Mouse (Mus musculus) ZHBTc4 (cell line): ENCODE data around the gene Zfp106.
A peak's percentile ranks its signal among the peaks of the same experiment; 100 is the strongest.

Experiments
- DNase-seq: peaks from one replicate; pipeline ENCODE4 v3.0.0-alpha.2; 2011; ENCODE audit warnings: low read depth, low spot score

Zfp106 gene

DNA sequence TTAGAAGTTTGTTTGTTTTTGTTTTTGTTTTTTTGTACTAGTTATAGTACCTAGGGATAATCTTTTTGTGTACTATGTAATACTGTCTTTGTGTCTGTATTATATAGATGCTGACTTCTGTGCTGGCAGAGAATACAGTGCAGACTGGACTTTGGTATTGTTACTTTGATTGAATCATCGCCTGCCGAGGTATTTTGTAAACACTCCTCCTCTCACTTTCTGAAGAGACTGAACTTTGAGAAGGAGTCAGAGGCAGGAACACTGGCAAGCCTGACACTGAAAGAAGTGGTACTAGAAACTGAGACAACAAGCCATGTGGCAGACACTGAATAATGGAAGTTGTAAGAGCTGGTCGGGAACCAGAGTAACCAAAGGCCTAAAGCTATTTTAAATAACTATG, 6.8 kb downstream of the Zfp106 start:
- no peak for DNase-seq

DNA sequence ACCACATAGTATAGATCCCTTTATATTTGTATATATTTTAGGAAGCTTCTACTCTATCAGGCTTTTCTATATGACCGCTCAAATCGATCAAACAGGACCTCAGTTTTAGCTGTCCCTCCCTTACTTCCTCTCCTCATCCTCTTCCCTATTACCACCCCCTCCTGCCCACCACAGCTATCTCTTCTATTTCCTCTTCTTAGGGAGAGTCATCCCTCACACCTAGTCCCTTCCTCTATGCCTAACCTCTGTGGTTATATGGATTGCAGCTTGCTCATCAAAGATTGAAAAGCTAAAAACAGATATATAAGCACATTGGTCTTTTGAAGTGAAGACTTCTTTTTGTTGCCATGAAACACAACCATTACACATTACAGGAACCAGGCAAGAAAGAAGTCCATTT, 18.9 kb downstream of the Zfp106 start:
- no peak for DNase-seq

DNA sequence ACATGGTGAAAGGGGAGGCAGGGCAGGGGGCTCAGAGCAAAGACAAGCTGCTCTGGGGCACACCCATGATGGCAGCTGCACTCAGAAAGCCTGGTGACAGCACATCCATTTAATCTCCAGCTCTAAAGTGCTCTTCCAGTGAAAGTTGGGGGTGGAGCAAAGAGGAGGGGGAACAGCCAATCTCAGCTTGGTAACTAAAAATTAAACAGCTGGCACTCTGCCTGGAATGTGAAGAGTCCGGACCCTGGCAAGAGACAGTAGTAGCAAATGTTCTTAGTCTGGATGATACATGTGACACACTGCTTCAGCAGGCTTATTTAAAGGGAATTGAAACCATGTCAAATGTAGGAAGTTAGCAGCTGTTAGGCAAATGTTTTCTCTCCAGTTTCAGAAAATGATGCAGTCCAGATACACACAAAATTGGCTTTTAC, 23.9 kb downstream of the Zfp106 start:
- no peak for DNase-seq

DNA sequence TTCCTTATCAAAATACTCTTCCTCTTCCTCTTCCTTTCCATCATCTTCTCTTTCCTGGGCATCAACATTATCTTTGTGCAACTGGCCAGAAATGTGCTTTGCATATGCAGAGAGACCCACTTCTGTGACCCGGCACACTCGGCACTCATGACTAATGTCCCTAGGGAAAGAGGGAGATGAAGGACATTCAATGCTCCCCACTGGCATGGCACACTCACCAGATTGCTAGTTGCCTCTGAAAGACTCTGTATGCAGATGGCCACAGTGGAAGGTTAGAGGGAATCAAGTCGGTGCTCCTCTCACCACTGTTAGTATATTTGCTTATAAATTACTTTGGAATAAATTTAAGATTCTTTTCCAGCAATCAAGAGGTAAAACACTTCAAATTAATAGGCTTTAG, 24.3 kb downstream of the Zfp106 start:
- DNase-seq = no peak

DNA sequence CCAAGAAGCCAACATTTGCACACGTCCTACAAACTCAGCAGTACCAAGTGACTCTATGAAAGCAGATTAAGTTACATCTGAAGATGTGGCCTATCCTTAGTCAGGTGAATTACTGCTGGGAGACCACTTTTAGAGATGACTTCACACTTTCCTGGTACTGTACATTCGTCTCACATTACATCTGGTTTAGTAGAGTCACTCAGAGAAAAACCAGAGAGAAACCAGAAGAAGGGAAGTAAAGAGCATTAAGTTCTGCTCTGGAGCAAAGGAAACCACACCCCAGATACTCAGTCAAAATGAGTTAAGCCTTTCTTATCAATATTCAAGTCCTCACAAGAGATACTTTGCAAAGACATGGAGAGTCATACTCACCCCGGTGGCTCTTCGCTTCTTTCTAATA, 32.4 kb downstream of the Zfp106 start:
- DNase-seq = no peak

DNA sequence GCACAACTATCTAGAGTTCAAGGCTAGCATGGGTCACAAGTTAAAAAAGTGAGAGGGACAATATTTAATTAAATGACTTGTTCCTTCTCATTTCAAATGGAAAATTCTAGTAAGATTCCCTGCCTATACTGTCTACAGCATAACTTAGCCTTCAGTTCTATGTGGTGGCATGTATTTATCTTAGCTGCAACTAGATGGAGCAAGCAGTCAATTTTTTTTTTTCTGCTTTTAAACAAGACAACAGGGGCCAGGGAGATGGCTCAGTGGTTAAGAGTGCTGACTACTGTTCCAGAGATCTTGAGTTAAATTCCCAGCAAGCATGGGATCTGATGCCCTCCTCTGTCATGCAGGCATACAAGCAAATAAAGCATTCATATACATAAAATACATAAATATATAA, 34.1 kb downstream of the Zfp106 start:
- no peak for DNase-seq

DNA sequence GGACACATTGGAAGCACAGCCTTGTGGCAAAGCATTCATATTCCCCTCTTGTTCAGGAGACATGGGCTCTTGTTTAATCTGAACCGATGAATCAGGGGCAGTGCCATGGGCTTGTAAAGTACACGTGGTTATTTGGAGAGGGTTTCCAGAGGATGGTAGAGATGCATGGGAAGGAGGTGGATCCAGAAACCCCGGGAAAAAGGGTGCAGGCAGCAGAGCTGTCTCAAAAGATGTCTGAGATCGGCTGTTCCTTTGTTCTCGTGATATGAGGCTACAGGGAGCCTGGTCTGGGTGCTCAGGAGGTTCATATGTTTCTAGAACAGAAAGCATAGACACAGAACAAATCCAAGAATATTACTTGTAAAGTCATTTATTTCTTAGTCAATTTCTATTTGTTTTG, 36.9 kb downstream of the Zfp106 start:
- DNase-seq = no peak

DNA sequence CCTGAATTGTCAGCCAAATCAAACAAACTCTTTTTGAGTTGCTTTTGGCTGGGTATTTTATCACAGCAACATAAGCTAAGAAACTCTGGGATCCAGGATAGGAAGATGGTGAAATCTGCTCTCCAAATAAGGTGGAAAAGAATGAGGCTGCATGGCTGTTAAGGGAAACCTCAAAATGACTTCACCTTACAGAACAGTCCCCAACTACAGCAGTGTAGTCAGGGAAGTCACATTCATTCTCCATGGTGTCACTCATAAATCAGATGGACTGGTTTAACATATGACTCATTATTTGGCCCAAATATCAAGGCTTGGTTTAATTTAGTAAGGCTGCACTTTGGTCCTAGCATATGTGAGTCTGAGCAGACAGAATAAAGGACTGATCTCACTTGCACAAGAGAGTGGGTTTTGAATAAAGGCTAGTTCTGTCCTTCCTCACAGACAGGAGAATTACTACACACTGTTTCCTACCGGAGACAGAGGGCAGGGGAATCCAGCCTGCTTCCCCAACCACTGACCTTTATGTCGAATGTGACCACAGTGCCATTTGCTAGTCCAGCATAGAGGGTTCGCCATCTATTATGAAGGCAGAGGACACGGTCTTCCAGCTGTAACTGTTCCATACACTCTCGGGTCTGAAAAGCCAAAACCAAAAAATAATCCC, 45.0 kb downstream of the Zfp106 start:
- DNase-seq = no peak

DNA sequence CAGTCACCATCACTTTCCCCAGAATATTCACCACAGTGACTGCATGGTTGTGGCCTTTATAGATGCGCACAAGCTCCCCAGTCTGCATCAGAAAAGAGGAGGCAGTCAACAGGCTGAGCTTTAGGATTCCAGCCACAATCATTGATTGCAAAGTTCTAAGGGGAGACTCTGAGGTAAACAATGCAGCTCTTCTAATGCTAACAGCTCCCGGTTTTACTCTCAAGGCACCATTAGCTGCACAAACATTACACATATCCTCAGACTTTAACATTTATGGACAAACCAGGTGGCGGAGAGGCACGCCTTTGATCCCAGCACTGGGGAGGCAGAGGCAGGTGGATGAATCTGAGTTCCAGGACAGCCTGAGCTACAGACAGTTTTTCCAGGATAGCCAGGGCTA, 49.5 kb downstream of the Zfp106 start:
- peak; percentile 82 for DNase-seq

DNA sequence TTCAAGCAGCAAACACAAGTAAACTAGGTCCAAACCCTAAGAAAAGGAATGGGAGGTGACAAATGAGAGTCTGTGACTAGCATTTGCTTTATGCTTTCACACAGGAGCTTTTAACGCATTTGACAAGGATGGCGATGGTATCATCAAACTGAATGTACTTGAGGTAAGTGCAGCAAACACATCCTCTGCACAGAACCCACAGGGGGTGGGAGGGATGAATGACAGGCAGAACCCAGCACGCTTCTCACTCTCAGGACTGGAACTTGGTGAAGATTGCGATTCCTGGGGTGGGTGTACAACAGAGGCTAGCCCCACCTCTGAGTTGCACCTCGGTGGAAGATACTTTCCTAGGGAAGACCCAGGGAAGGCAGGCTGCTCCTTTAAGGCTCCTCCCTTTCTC, 59.7 kb downstream of the Zfp106 start:
- DNase-seq = peak; percentile 44

DNA sequence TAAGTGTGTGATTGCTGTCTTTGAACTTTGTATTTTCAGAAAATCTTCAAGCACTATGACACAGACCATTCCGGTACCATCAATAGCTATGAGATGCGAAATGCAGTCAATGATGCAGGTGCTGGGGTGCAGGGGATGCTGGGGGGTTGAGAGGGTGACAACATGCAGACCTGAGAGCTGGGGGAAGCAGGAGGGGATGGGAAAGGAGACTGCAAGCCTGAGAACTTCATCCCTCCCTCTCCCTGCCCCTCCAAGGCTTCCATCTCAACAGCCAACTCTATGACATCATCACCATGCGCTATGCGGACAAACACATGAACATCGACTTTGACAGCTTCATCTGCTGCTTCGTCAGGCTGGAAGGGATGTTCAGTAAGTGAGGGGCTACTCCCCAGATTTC, 60.5 kb downstream of the Zfp106 start:
- DNase-seq = no peak

DNA sequence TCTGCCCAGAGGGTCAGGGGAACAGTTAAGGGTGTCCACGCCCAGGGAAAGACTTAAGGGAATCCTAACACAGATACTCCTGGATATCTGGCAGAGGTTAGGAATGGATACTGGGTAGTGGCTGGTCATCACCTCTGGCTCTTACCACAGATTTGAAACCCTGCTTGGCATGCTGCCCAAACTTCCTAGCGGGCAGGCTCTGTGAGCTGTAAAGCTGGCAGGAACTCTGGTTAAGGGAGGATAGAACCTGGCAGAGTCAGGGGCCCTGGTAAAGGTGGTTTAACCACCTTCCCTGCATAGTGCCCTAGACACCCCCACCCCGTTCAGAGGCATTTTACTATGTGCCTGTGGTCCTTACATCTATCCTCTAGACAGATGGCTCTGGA, 61.0 kb downstream of the Zfp106 start:
- DNase-seq = no peak

DNA sequence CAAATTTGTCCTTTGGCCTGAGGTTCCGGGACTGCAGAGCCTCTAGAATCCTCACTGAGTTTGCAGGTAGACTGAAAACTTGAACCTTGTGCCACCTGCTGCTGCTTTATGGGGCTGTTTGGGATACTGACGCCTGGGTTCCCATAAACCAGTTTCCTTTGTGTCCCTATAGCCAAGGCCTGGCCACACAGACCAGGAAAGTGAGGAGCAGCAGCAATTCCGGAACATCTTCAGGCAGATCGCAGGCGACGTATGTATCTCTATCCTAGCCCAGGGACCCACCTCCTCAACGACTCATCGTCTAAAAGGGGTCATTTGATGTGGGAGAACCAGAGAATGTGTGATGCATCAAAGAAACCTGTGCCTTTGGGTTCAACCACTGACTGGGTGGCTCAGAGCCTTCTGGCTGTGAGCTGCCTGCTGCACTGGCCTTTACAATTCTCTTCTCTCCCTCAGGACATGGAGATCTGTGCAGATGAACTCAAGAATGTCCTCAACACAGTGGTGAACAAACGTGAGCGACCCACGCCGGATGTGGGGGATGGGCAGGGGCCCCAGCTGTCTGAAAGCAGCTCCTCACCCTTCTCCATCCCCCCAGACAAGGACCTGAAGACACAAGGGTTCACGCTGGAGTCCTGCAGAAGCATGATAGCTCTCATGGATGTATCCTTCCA, 61.6 kb downstream of the Zfp106 start:
- peak; percentile 50 for DNase-seq

DNA sequence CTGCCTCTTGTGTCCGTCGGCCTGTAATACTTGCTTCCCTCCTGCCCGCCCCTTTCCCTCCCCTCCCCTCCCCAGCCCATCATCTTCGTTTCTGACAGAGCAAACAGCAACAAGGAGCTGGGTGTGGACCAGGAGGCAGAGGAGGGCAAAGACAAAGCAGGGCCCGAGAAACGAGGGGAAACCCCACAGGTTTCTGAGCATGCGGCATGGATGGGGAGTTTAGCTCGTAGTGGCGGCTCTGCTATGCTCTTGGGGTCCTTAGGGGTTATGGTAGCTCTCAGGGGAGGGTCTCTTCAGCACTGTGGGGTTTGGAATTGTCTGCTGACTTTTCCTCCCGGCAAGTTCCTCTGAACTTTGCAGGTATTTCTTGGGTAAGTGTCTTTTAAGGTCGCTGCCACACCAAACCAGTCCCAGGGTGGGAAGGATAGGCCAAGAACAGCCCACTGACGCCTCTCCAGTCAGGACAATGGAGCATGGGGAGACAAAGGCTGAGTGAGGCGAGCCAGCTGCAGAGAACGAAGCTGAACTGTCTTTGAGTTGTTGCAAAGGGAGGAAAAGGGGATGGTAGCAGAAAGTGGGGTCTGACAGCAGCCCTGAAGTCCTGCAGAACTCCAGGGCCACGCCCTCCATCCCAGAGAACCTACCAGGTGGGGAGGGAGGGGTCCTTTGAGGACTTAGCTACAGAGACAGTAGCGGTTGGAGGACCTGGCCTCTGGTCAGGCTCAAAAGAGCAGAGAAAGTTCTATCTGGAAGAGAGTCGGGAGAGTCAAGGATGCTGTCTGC, 62.3 kb downstream of the Zfp106 start:
- no peak for DNase-seq

DNA sequence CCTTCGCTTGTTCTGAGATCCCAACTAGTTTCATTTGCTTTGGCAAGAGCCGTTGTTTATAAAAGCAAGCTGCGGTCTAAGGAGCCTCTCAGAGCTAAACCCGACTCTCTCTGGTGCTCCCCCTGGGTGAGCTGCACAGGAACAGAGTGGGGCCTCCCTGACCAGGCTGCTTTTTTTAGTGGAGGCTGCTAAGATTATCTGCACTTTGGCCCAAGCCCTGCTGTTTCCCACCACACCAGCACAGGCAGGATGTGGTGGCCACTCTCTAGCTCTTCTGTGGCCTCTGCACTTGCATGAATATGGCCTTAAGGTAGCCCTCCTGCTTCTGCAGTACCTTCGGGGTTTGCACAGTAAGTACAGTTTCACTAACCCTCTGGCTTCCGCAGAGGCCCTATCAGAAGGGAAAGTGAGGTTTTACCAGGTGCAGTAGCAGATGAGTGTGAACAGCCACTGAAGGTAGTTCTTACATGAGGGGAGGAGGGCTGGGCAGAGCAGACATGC, 63.6 kb downstream of the Zfp106 start:
- no peak for DNase-seq

DNA sequence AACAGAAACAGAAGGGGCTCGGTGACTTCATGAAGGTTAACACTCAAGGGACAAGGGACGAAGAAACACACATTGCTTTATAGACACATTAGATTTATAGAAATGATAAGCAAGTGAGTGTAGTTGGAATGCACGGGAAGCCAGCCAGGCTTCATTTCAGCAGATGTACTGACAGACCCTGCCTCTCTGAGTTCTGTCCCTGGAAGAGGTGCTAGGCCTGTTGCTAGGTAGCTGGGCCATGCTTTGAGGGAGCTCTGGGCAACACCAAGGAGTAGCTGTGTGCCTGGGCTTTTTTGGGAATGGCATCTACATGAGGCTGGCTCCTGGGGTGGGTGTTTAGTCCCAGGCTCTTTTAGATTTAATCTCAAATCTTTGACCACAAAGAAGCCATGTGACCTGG, 67.1 kb downstream of the Zfp106 start:
- DNase-seq = no peak

DNA sequence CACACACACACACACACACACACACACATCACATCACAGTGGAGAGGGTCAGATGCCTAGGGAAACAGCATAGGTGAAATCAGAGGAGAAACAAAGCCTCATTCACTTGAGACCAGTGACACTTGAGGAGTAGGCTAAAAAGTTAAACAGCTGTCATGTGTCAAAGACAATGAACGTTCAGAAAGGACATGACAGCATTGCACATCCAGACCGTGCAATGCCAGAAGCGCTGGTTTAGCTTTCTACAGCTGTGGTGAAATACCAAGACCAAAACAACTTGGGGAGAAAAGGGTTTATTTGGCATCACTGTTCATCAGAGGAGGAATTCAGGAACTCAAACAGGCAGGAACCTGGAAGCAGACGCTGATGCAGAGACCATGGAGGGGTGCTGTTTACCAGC, 70.4 kb downstream of the Zfp106 start:
- DNase-seq = no peak

DNA sequence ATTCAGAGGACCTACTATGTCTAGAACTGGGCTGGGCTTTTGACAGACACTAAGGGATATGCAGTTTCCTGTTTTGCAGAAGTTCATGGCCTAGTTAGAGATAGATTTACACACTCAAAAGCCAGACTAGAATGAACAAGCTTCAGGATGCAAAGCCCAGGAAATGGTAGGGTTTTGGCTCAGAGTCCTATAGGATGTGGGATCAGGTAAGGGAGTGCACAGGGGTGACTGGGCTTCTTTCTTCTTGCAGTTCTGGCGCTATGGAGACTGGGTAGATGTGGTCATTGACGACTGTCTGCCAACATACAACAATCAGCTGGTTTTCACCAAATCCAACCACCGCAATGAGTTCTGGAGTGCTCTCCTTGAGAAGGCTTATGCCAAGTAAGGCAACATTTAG, 79.4 kb downstream of the Zfp106 start:
- no peak for DNase-seq

DNA sequence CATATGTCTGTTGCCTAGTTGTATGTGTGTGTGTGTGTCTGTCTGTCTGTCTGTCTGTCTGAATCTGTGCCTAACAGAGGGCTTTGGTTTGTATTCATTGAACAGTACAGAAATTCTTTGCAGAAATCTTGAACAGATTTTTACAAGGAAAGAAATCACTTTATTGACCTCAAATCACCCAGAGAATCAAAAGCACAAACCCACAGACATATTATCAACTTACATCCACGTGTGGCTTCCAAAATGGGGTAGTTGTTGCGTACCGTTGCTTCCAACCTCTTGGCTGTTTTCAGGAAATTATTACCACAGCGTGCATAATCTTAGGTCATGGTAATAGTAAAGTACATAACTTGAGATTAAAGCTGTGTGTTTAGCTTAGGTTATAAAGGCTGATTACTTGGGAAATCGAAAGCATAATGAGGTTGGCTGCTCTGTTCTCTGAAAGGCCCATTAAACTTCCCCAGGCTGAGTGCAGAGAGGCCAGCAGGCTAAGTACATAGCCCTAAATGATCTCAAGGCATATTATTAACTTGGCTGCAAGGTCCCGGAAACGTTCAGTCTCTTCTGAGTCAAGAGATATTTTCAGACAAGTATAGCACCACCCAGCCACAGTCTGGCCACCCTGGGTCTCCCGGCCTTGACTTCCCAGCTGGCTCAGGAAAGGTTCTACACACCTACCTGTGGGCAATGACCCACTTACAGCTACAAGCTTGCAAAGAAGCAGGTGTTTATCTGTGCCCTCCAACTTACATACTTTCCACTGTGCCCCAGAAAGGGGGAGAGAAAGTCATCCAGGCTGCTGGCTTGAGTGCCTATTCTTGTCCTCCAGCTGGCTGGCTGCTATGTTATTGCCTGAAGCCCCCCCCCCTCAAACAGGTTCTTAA, 80.9 kb downstream of the Zfp106 start:
- DNase-seq = no peak

DNA sequence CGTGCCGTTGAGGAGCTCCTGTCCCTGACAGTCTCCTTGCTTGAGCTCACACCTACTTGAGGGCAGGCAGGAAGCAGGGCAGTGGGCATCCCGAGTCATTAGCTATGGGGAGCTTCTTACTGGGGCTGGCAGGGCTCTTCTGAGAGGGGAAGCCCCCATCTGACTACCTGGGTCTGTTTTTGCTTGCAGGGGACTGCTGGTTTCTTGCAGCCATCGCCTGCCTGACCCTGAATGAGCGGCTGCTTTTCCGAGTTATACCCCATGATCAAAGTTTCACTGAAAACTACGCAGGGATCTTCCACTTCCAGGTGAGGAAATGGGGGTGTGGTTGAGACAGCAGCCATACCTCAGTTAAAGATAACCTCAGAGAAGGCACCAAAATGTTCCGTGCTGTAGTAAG, 81.7 kb downstream of the Zfp106 start:
- DNase-seq = no peak

DNA sequence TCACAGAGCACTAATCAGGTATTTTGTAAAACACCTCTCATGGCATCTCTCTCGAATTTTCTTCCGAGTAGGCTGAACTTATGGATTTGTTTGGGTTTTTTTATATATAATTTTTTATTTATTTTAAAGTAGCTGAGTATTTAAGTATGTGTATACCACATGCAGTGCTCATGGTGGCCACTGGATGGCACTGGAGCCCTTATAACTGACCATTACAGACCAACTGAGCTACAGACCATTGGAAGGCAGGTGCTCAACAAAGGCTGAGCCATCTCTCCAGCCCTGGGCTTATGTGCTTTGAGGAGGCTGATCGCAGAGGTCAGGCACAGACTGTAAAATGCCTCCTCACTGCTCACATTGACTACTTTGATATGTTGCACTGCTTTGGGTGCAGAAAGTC, 85.0 kb downstream of the Zfp106 start:
- DNase-seq = peak; percentile 88
